Mouse (Mus musculus) heart, adult 9 months (tissue): Measurements from ENCODE around the gene Lrrc17.
"Not testable (repeated sequence)": the region's sequence is repeated elsewhere in the genome, so short reads cannot be mapped to it uniquely, and the experiment has no call there.

Source experiments
- DNase-seq, 2 experiments: peaks; one replicate each; pipeline ENCODE4 v3.0.0; 2022; ENCODE audit warnings: low spot score in 2 of 2

The Lrrc17 gene

GRCm38 (mm10) chr5:21605936-21606335 is 62.6 kb downstream of the Lrrc17 start:
- no peak for DNase-seq

GRCm38 (mm10) chr5:21608311-21609304 is 65.2 kb downstream of the Lrrc17 start:
- no peak for DNase-seq

GRCm38 (mm10) chr5:21610996-21611395 is 67.6 kb downstream of the Lrrc17 start:
- DNase-seq, result no peak

- not testable (repeated sequence) for DNase-seq
Measured at GRCm38 (mm10) chr5:21614299-21614698, 70.9 kb downstream of the Lrrc17 start.

GRCm38 (mm10) chr5:21616450-21617009 is 73.2 kb downstream of the Lrrc17 start:
- DNase-seq, result no peak
